Mouse (Mus musculus): ENCODE measurements around the gene Mroh8.

- no peak for TF ChIP-seq CTCF (conservative IDR thresholded peaks at IDR 0.05; ENCODE audit: low read length)
- no peak for TF ChIP-seq POU5F1 (IDR thresholded peaks at IDR 0.05; ENCODE audit: borderline replicate concordance, low read length)
Measured at GRCm38 (mm10) chr2:157173555-157173954, 105.8 kb downstream of the Mroh8 start.

Measured in E14TG2a.4 (cell line).